Mouse (Mus musculus) A20 (cell line): ENCODE results near the gene Tas1r3.
A peak's percentile ranks its signal among the peaks of the same experiment; 100 is the strongest.

Source experiments
- DNase-seq: peaks from one replicate; pipeline ENCODE4 v3.0.0-alpha.2; 2011; ENCODE audit warnings: low read depth, low spot score

Tas1r3 gene

GRCm38 (mm10) chr4:155841651-155842270, 21.4 kb downstream of the Tas1r3 start:
- no peak for DNase-seq

- peak; percentile 97 for DNase-seq
These were observed 22.1 kb downstream of the Tas1r3 start for GRCm38 (mm10) chr4:155841003-155841454.

DNA sequence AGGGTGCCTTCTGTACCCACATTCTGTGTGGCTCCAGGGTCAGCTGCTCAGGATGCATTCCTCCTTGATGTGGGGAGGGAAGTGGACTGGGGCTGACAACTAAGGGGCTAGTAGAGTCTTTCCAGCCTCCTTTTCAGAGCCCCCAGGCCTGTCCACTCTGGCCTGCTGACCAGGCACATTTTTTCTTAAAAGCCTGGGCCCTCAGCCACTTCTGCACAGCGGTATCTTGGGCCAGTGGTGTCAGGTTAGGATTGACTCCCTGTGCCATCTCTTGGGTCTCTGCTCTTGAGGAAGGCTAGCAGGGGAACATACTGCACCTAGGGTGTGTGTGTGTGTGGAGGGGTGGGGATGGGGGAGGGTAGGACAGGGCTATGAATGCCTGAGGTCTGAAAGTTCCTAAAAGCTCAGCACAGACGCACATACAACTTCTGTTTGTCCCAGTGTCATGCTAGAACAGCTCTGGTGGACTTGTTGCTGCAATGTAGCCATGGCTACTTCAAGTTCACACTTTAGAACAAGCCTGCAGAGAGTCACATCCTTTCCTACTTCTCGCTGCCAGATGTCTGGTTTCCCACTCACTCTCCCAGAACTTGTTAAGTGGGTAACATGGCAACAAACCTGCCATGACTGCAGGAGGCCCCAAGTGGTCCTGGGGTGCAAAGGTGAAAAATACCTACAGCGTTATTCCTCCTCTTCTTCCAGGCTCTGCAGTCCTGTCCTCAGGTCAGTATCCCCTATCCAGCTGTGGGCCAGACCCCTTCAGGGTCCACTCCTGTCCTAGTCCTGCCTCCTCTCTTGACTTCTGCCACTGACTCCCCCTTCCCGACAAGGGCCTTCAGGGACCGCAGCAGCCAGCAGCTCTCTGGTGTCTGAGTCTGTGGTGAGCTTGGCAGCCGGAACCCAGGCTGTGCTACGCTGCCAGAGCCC, 22.8 kb downstream of the Tas1r3 start:
- DNase-seq = no peak

- no peak for DNase-seq
These were observed 23.7 kb downstream of the Tas1r3 start, which contains the start of gene Mxra8 for GRCm38 (mm10) chr4:155839483-155839910. Gene Mxra8, plus strand, starts transcription at chr4:155839680.

GRCm38 (mm10) chr4:155838187-155839153, 24.7 kb downstream of the Tas1r3 start:
- DNase-seq = no peak

- no peak for DNase-seq
These were observed 25.7 kb downstream of the Tas1r3 start for GRCm38 (mm10) chr4:155837404-155838010.

GRCm38 (mm10) chr4:155833836-155834235, 29.3 kb downstream of the Tas1r3 start:
- peak; percentile 83 for DNase-seq

GRCm38 (mm10) chr4:155833234-155833633, 29.9 kb downstream of the Tas1r3 start:
- DNase-seq = no peak

- no peak for DNase-seq
These were observed 30.8 kb downstream of the Tas1r3 start for GRCm38 (mm10) chr4:155832321-155832720.

DNA sequence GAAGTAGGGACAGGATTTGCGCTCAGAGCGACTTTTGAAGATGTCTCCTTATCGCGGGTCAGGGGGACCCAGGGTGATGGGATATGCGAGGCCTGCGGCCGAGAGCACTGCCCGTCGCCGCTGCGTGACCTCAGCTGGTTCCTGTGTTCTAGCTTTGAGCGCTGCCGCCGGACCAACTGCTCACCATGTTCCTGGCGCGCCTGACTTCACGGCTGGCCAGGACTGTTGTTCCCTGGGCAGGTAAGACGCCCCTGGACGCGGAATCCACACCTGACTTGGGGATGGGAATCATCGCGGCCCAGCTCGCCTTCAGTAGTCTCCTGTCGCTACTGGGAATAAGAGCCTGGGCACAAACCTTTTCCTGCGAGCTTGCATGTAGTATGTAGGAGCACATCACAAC, 31.3 kb downstream of the Tas1r3 start:
- no peak for DNase-seq

GRCm38 (mm10) chr4:155831205-155831766, 31.9 kb downstream of the Tas1r3 start, which contains the start of gene Aurkaip1:
Gene Aurkaip1, plus strand, starts transcription at chr4:155831272.
- peak; percentile 99 for DNase-seq

DNA sequence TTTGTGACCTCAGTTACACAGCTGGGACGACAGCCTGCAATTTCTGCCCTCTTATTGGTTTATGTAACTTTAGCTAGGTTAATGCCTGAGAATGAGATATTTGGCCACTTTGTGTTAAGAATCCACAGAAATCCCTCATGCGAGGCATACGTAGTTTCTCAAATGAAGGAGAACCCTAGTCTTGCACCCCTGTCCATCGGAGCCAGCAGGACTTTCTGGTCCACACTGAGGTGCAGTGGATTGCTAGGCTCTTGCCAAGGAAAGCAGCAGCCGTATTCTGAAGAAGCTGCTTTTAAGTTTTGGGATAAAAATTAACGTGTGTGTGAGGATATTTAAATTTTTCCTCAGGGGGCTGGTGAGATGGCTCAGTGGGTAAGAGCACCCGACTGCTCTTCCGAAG, 32.6 kb downstream of the Tas1r3 start:
- DNase-seq = peak; percentile 74

GRCm38 (mm10) chr4:155829866-155830265, 33.3 kb downstream of the Tas1r3 start:
- DNase-seq = no peak

DNA sequence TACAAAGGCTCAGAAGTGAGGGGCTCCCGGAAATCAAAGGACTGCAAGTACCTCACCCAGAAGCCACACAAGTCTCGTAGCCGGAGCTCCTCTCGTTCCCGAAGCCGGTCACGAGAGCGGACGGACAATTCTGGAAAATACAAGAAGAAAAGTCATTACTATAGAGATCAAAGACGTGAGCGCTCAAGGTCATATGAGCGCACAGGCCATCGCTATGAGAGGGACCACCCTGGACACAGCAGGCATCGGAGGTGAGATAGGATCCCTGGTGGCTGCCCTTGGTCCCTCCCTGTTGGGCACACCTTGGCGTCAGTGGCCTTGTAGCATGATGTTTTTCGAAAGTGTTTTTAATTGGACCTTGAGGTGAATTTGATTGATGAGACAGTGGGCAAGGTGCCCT, 39.7 kb downstream of the Tas1r3 start:
- no peak for DNase-seq

GRCm38 (mm10) chr4:155821025-155821424, 42.1 kb downstream of the Tas1r3 start:
- DNase-seq = peak; percentile 53

- DNase-seq = no peak
These were observed 45.6 kb downstream of the Tas1r3 start for GRCm38 (mm10) chr4:155817533-155817932.

- DNase-seq = peak; percentile 51
These were observed 50.4 kb downstream of the Tas1r3 start for GRCm38 (mm10) chr4:155812665-155813181.

- peak; percentile 100 for DNase-seq
These were observed 51.1 kb downstream of the Tas1r3 start, which contains the start of gene Ccnl2 for GRCm38 (mm10) chr4:155811929-155812664. Gene Ccnl2, plus strand, starts transcription at chr4:155812489.
